Mouse (Mus musculus) erythroblast, adult 5-6 weeks (primary cell): ENCODE results near the gene Mrps17. TPM values are rescaled to one million over a fixed set of nuclear protein-coding genes. Genes with fewer than 3 reads are reported as not detected.
"Not testable (repeated sequence)": the region's sequence is repeated elsewhere in the genome, so short reads cannot be mapped to it uniquely, and the experiment has no call there.

Experiments
- ATAC-seq: replicated peaks from 2 replicates; pipeline ENCODE4 v1.8.0; 2016; ENCODE audit warnings: moderate number of reproducible peaks, mild to moderate bottlenecking, moderate TSS enrichment, inconsistent platforms; ENCODE audit not compliant: poor library complexity, low FRiP score, severe bottlenecking
- total RNA-seq, 2 experiments: library from RNA; stranded (forward) in 1 of 2; stranded (reverse) in 1 of 2; fragments of 150-400 nt in 1 of 2; fragments of 200-764, 138-1000 nt in 1 of 2; gene quantifications; 2 replicates each; pipeline versions ENCODE4 v1.2.3 to v1.2.4; 2015 to 2017; ENCODE audit warnings: low replicate concordance in 2 of 2

Mrps17 gene
- 26.1 and 70.1 TPM in 2 replicates for total RNA-seq (2015; ENCODE audit: low replicate concordance)
- 10.6 and 17.0 TPM in 2 replicates for total RNA-seq (2017; ENCODE audit: low replicate concordance)

DNA sequence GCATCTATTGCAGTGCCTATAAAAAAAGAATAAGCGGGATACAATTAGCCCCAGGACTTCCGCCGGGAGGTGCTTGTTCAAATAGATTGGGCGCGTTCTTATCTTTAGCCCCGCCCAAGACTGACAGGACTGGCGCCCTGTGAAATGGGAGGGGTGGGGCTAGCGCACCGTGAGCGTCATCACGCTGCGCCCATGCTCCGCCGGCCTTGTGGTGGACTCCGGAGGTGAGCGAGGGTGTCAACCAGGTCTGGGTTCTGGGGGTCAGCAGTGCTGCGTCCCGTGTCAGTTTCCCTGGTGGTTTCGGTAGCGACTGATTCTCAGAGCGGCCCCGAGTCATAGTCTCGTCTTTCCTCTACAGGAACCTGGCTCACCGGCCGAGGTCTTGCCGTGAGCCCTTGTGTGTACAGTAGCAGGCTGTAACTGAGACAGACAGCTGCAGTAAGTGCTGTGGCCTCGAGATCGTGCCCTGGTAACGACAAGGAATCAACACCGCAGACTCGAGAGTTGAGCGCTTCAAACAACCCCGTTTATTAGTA is at the start of gene Mrps17:
TSS of gene Mrps17 (plus strand) at position 172 of the 536 bp plus-strand sequence.
- peak; percentile 99 for ATAC-seq

DNA sequence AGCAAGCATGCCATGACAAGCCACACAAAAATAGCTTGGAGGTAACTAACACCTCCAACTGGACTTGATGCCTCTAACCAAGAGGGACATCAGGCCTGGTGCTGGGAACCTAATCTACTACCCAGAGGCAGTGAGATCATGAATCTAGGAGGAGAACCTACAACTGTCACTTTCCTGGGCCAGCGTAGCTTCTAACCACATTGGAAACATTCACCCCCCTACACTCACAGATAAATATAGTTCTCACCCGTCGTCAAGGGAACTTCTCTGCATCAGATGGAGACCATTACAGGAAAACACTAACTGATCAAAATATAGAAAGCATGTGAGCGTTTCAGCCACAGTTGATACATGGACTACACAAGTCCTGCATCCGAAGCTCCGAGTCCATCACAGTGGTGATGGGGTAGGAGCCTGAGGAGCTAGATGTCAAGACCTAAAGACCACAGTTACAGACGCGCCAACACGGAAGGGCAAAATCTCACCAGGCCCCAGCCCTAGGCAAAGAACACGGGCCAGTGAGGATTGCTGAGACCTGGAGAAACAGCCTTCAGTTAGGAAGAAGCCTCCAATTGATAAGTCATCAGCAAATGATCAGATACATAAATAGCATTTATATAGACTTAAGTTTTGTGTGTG is 48.9 kb upstream of the Mrps17 start:
- ATAC-seq: no peak

DNA sequence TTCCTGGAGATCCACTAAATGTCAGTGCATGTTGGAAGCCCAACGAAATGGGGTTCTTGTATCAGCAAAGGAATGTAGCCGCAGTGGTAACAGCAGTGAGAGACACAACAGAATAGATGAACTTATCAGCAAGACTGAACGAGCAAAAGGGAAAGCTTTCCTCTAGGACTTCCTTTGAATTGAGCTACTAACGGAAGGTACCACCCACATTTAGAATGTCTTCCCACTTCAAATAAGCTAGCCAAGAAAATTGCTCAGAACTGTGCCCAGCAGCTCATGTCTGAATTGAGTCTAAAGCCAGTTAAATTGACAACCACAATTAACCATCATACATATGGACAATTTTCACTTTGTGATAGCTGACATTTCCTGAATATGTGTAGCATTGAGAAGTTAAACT is 47.4 kb upstream of the Mrps17 start:
- ATAC-seq: no peak

DNA sequence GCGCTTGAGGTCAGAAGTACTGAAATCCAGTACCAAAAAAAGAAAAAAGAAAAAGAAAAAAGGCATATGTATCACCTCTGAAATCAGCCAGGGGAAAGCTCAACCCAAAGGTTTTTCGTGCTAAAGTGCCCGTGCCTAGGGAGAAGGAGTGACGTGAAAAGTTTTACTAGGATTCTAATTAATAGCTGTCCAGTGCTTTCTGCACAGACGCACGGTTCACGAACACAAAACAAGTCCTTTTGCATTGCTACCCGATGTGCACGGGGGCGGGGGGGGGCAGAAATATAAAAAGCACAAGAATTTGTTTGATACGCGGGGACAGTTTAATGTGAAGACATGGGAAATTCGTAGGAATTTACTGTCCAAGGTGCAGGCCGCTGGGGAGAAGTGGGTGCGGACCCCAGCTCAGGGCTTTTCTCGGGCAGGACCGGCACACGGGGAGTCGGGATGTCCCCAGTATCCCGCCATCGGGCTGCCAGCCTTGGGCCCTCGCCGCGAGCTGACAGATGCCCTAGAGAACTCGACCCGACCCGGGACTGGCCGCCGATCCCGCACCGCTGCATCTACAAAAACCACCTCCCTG is 45.8 kb upstream of the Mrps17 start:
- peak; percentile 70 for ATAC-seq

DNA sequence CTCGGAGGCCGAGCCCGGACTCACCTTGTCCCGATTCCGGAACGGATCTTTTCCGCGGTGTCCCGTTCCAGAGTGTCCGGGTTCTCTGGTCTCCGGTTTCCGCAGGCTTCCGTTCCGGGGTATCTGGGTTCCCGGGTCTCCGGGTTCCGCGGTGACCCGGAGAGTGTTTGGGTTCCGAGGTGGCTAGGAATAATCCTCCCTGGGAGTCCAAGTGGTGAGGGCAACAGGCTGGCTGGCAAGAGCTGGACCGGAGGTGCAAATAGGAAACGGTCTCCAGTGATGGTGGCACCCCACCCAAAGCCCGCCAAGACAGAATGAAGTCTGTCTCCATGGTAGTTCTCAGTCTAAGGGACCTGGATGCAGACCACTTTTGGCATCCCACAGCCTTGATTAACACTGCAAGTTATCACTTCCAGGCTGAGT is 45.2 kb upstream of the Mrps17 start, which contains the start of gene Zfp11:
TSS of gene Zfp11 (minus strand) at position 64 of the 423 bp plus-strand sequence.
- ATAC-seq: 0 out of 2 replicates have a peak, but pooled peaks have one; percentile 33

DNA sequence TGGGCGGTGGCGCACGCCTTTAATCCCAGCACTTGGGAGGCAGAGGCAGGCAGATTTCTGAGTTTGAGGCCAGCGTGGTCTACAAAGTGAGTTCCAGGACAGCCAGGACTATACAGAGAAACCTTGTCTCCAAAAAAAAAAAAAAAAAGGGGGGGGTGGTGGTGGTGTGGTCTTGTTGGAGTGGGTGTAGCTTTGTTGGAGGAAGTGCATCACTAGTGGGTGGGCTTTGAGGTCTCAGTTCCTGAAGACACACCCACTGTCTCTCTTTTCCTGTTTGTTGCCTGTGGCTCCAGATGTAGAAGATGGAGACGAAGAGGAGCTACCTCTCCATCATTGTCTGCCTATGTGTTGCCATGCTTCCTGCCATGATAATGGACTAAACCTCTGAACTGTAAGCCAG is 30.2 kb upstream of the Mrps17 start:
- not testable (repeated sequence) for ATAC-seq

DNA sequence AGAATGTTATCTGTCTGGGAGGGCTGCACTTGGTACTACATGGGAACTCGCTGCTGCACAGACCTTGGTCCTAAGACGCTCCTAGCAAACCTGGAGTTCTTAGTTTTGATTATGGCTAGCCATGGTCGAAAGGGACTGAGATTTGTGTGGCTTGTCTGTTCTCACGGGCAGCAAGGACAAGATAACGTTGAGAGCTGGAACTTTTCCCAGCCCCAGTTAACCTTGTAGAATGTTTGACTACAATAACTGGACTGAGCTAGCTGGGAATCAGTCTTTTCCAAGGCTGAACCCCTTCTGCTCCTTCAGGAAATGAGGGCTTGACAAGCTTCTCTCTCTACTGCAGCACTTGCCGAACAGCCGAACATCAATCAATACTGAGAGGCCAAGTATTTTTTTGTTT is 27.7 kb upstream of the Mrps17 start:
- ATAC-seq: no peak

DNA sequence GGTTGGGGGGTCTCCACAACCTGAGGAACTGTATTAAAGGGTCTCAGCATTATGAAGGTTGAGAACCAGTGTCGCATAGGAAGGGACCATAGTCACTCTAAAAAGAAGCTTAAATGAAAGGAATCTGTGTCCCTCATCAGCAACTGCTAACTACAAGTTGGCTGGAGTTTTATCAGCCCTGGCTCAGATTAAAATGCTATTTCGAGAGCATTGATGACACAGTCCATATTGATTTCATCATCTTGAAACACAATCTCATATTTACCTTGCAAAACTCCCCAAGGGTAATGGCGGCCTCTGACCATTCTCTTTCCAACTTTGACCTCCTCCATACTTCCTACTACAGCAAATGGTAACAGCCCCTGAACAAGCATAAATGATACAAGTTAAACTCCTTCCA is 24.8 kb upstream of the Mrps17 start:
- ATAC-seq: no peak

DNA sequence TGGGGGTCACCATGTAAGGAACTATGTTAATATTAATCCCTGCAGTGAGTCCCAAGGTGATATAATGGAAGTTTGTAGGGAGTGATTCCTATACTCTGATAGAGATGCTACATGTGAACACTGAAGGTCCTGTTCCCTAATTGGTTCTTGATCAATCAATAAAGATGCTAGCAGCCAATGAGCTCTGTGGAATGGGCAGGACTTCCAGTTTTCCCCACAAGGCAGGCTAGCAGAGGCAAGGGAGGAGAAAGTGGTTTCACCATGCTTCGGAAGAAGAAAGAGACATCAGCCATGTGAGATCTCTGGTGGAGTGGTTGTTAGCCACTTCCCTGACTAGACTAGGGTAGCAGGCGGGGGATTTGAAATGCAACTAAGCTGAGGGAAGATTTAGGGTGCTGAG is 14.8 kb upstream of the Mrps17 start:
- ATAC-seq: no peak

DNA sequence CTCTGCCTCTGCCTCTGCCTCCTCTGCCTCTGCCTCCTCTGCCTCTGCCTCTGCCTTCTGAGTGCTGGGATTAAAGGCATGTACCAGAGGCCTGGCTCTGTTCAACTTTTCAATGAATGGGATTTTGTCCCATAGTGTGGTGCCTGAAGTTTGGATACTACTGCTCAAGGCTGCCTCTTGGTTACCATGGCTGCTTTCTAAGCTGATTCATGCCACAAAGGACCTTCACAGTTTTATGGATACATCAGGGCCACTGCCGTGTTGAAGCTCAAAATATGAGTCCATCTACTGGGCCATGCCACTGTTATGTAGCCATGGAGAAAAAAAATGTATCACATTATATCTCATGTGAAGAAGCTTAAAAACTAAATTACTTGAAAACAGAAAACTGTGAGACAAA is 13.6 kb upstream of the Mrps17 start:
- ATAC-seq: no peak

DNA sequence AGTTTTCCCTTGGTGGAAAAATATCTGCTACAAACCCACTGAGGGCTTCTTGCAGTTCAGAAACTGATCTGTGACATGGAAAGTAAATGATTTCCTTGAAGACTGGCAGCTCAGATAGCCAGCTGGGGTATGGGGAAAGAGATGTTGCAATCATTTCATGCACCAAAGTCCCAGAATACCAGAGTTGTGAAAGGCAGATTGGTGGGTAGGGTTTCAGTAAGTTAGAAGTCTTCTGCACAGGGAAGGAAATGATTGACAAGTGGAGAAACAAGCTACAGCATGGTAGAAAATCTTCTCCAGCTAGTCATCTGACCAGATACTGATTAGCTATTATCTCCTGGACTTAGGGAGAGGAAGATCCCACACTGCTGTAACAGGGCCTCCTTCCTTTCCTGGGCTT is 11.9 kb upstream of the Mrps17 start:
- ATAC-seq: no peak

DNA sequence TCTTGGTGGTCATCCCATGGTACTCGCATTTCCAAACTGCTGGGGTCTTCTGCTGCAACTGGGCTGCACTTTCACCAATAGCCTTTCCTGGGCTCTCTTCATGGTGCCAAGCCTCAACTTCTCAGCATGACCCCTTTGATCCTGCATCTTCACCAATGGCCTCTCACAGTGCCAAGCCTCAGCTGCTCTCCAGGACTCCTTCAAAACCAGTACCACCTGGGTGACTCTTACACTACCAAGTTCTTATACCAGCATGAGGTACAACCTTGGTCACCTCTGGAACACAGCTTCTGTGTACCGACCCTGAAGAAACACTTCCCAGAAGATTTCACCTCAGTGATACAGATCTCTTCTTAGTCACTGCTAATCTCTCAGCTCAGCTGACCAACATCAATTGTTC is 6.9 kb upstream of the Mrps17 start, which contains the start of gene Sept14:
TSS of gene Sept14 (minus strand) at position 101 of the 400 bp plus-strand sequence.
- ATAC-seq: no peak

DNA sequence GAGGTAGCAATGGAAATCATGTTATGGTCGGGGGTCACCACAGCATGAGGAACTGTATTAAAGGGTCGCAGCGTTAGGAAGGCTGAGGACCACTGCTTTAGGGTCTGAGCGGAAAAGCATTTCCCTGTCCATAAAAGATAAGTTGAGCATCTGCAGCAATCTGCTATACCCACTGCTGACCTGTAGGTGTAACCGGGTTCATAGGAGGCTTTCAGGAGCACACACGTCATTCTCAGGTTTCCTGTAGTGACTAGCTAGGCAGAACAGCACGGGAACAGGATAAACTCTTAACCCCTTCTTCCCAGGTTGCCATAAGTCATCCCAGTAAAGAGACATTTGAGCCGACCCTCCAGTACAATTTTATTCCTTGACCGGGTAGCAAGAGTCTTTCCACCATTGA is 1.7 kb downstream of the Mrps17 start:
- ATAC-seq: no peak

DNA sequence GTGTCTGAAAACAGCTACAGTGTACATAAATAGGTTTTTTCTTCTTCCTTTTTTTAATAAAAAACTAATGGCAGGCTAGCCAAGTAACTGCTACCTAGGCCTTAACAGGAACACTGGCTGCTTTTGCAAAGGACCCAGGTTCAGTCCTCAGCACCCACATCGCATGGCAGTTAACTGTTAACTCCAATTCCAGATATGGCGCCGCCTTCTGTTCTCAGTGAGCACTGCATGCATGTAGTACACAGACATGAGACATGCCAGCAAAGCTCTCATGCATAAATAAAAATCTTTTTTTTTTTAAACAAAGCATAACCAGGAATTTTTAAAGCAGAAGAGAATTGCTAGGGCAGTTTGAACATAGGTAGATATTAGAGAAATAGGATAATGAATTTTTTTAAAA is 4.9 kb downstream of the Mrps17 start:
- no peak for ATAC-seq

DNA sequence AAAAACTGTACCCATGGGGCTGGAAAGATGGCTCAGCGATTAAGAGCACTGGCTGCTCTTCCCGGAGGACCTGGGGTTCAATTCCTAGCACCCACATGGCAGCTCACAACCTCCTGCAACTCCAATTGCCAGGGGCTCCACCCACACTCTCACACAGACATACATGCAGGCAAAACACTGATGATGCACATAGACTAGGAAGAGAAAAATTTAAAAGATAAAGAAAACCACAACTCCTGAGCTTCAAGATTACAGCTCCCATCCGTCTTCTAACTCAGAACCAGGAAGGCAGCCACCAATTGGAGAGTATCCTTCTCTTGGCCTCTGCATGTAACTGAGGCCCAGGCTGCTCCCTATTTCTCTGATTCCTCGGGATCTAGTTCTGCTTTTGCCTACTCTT is 9.0 kb downstream of the Mrps17 start:
- peak; percentile 28 for ATAC-seq

DNA sequence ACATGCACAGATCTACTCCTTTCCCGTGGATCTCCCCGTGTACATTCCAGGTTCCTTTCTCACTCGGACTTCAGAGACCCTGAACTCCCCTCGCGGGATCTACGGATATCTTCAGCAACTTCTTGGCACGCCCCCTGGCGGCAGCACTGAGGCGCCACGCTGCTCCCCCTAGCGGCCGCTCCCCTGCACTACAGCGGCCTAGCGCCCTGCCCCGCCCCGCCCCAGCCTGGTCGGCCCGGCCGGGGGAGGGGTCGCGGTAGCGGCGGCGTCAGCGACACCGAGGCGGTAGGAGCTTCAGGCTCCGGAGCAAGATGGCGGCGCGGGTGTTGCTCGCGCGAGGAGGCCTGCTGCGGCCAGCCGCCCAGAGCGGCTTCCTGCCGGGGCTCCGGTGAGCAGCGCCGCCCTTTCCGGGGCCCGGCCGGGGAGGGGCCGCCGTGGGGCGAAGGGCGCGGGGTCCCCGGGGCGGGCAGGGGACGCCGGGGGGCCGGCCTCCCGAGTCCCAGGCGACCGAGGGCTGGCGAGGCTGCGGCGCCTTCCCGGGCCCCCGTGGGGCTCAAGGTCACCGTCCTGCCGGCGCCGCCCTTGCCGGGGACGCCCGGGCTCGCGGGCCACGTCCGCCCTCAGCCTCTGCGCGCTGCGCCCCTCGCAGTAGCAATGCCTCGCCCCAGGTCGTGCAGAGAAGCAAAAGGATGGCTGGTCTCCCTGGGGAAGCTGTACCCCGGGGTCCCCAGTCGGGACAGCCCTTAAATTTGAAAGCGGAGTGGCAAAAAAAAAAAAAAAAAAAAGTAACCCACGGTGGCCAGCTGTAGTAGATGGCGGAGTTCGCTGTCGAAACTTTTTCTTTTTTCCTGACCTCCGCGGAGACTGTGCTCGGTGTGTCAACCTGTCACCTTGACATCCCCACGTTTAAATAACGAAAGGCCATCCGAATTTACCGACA is 9.8 kb downstream of the Mrps17 start, which contains the start of gene Nipsnap2:
TSS of gene Nipsnap2 (plus strand) at position 230 of the 940 bp plus-strand sequence.
- ATAC-seq: peak; percentile 80

DNA sequence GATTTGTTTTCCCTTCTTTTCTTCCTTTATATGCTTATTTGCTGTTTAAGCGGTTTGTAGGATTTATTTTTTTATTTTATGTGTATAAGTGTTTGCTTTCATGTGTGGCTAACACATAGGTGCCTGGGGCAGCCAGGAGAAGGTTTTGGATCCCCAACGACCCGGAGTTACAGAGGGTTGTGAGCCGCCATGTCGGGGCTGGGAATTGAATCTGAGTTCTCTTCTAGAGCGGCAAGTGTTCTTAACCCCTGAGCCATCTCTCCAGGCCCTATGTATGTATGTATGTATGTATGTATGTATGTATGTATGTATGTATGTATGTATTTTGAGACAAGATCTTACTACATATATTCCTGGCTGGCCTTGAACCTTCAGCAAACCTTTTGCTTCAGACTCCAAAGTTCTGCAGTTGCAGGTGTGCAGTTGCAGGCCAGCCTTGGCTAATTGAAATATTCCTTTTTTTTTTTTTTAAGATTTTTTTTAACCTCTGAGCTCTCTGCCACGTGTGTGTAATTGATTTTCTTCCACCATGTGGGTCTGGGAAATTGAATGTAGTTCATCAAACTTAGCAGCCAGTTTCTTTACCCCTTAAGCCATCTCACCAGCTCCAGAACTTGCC is 10.6 kb downstream of the Mrps17 start:
- no peak for ATAC-seq

DNA sequence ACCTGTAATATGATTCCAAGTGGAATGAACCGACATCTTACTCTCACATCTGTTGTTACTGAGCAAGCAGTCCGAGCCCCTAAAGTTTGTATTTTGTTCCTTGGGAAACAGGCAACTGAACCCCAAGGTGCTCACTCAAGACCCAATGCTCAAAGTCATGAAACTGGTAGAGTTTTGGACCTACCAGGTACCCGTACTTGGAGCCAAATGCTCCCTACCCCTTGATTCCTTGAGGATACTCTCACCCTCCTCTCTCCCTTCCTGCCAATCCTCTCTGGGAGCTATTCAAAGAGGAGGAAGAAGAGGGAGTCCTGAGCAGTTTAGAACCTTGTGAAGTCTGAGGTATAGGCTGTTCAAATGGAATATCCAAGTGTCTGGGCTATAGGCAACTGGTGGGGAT is 11.5 kb downstream of the Mrps17 start:
- no peak for ATAC-seq

DNA sequence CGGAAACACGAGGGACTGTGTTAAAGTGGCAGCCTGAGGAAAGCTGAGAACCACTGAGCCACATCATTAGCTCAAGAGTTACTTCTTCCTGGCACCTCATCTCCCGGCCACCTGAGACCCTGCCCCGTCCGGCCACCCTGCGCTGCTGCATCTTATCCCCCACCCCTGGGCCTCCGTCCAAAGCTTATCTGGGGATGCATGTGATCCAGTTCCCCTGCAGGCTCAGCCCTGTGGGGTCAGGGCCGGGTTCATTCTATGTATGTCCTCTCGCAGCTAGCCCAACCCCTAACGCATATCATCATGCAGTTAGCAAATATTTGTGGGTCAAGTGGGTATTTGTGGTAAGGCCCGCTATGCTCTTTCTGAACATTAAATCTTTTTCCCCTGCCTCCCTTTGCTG is 14.0 kb downstream of the Mrps17 start:
- ATAC-seq: no peak

DNA sequence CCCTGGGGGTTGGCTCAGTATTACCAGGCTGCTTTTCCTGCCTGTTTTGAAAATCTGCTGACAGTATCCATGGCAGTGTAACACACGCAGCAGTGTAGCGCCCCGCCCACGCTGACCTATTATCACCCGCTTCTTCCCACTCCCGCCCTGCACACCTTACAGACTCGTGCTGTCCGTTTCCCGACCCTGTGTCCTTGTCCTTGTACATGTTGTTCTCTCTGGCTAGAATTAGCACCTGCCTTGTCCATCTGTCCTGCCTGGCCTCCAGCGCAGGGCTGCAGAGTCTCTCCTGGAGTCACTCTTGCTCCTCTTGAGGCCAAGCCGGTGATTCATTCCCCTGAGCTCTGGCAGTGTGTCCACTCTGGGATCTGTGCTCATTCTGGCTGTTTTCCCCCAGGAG is 15.0 kb downstream of the Mrps17 start:
- ATAC-seq: 0 out of 2 replicates have a peak, but pooled peaks have one; percentile 46
